ENCODE assay signal across 8 mouse cellular contexts in the genomic region with DNA sequence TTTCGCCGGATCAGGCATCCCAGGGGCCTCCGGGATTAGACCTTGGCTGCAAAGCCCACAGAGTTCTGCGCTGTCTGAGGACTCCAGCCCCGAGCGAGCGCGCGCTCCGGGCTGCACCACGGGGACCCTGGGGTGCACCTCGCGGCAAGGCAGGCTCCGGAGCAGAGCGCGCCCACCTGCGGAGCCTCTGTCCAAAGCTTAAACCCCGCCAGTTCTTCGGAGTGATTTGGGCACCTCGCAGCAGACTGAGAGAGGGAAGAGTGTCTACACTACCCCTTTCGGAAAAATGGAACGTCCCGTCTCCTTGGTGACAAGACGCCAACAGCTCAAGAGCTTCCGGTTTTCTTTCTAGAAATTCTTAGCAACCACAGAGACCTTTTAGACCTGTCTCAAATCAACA. TPM values are rescaled to one million over a fixed set of nuclear protein-coding genes. Genes with fewer than 3 reads are reported as not detected.
A peak's percentile ranks its signal among the peaks of the same experiment; 100 is the strongest.
DNase-seq lines count a peak whose midpoint lies in the region; ATAC-seq and TF ChIP-seq lines count a peak whose summit lies in the region.

TSS of gene Cfap77 (minus strand) at position 76 of the 400 bp plus-strand sequence.

- WGBS in embryonic facial prominence, embryonic 10.5 days = under 1% methylated on average over 25 of the region's 25 CpGs
- under 1% methylated on average over 25 of the region's 25 CpGs for WGBS in heart, embryonic 14.5 days
- under 1% methylated on average over 25 of the region's 25 CpGs for WGBS in lung, postnatal 0 days

- no peak for TF ChIP-seq CTCF in lung, postnatal 0 days (IDR thresholded peaks at IDR 0.05)

- H3K36me3 ChIP-seq in embryonic facial prominence, embryonic 10.5 days (replicated peaks) = no peaks in the 10 kb centered on the region
- no peaks in the 10 kb centered on the region for H3K36me3 ChIP-seq in heart, embryonic 14.5 days (ENCODE audit: control insufficient read depth, insufficient read depth, low read length)
- H3K36me3 ChIP-seq in lung, postnatal 0 days (ENCODE audit: insufficient read depth, low read length) = no peaks in the 10 kb centered on the region

- H3K4me3 ChIP-seq in embryonic facial prominence, embryonic 10.5 days = peak within 1 kb of the TSS; percentile 64
- peak within 1 kb of the TSS; percentile 53 to 60 for H3K4me3 ChIP-seq in heart, embryonic 14.5 days (ENCODE audit: control insufficient read depth in 1 of 2, insufficient read depth in 1 of 2, low read depth in 1 of 2, low read length in 2 of 2)
- peak within 1 kb of the TSS; percentile 48 for H3K4me3 ChIP-seq in lung, postnatal 0 days (ENCODE audit: low read depth, low read length)

- DNase-seq in A20 (ENCODE audit: low read depth, low spot score) = peak; percentile 90
- DNase-seq in NIH3T3 (ENCODE audit: low read depth) = peak; percentile 80
- peak; percentile 69 for DNase-seq in embryonic facial prominence, embryonic 10.5 days (ENCODE audit: low spot score)
- DNase-seq in kidney, postnatal 25 days = peak; percentile 64 to 67
- peak; percentile 85 for DNase-seq in lung, postnatal 0 days (ENCODE audit: low spot score)
- peak; percentile 45 for DNase-seq in ovary, postnatal 14 days (ENCODE audit: low spot score)
- peak; percentile 81 for DNase-seq in thymus, postnatal 4 days

- ATAC-seq in heart, embryonic 14.5 days (ENCODE audit: insufficient number of reproducible peaks, insufficient read depth, low FRiP score, low read depth) = peak; percentile 66; the same call in 1 of the 2 replicates
- peak; percentile 74 for ATAC-seq in lung, postnatal 0 days

- H3K9me3 ChIP-seq in embryonic facial prominence, embryonic 10.5 days = no peaks in the 10 kb centered on the region
- no peaks in the 10 kb centered on the region for H3K9me3 ChIP-seq in heart, embryonic 14.5 days (ENCODE audit: control insufficient read depth, low read length)
- H3K9me3 ChIP-seq in lung, postnatal 0 days (ENCODE audit: low read length) = no peaks in the 10 kb centered on the region

- H3K4me1 ChIP-seq in embryonic facial prominence, embryonic 10.5 days = peaks cover 11% of the 10 kb centered on the region
- peaks cover 5 to 10% of the 10 kb centered on the region in 2 experiments for H3K4me1 ChIP-seq in heart, embryonic 14.5 days (ENCODE audit: control insufficient read depth in 2 of 2, insufficient read depth in 2 of 2, low read length in 2 of 2)
- peaks cover 7% of the 10 kb centered on the region; the same call in 1 of the 2 replicates for H3K4me1 ChIP-seq in lung, postnatal 0 days (ENCODE audit: insufficient read depth, low read depth, low read length)

- peak within 1 kb of the TSS; percentile 87 for H3K27ac ChIP-seq in embryonic facial prominence, embryonic 10.5 days (replicated peaks)
- H3K27ac ChIP-seq in heart, embryonic 14.5 days (replicated peaks in 1 of 2; ENCODE audit: control insufficient read depth in 1 of 2, insufficient read depth in 1 of 2, low read depth in 2 of 2, low read length in 2 of 2) = peak within 1 kb of the TSS in 1 of 2 experiments; percentile 62; a peak in 2 of 4 replicates
- H3K27ac ChIP-seq in lung, postnatal 0 days (ENCODE audit: low read length) = peak within 1 kb of the TSS; percentile 51; the same call in 1 of the 2 replicates

- TF ChIP-seq EP300 in lung, postnatal 0 days (IDR thresholded peaks at IDR 0.05) = no peak

- peak within 1 kb of the TSS; percentile 93 for H3K4me2 ChIP-seq in heart, embryonic 14.5 days (ENCODE audit: low read length)
- H3K4me2 ChIP-seq in lung, postnatal 0 days (replicated peaks; ENCODE audit: low read depth, low read length) = peak within 1 kb of the TSS; percentile 85

- H3K27me3 ChIP-seq in embryonic facial prominence, embryonic 10.5 days (replicated peaks; ENCODE audit: low read depth, poor library complexity, severe bottlenecking) = peaks cover 81% of the 10 kb centered on the region
- no peaks in the 10 kb centered on the region; the same call in 1 of the 2 replicates for H3K27me3 ChIP-seq in heart, embryonic 14.5 days (ENCODE audit: control insufficient read depth, insufficient read depth, low read length)
- no peaks in the 10 kb centered on the region for H3K27me3 ChIP-seq in lung, postnatal 0 days (replicated peaks; ENCODE audit: insufficient read depth, low read length)

- H3K9ac ChIP-seq in heart, embryonic 14.5 days (ENCODE audit: low read length) = peak within 1 kb of the TSS; percentile 75
- H3K9ac ChIP-seq in lung, postnatal 0 days (replicated peaks; ENCODE audit: low read depth) = peak within 1 kb of the TSS; percentile 51; the same call in 1 of the 2 replicates

RNA-seq across cellular contexts. Expression of gene Cfap77, which starts in this region (rescaled TPM):
- polyA plus RNA-seq in embryonic facial prominence, embryonic 10.5 days (2016; fragmentation: Nextera tagmentation; extraction: Ambion mirVana) = 0.75 and 1.2 TPM in 2 replicates
- polyA plus RNA-seq in heart, embryonic 14.5 days (2014; fragmentation: Nextera tagmentation; extraction: Ambion mirVana) = 0.18 and 0.39 TPM in 2 replicates
- 1.2 and 1.8 TPM in 2 replicates for polyA plus RNA-seq in lung, postnatal 0 days (2015; fragmentation: Nextera tagmentation; extraction: Ambion mirVana)

Comparison
In these comparisons a context has a peak if more than half of its experiments do, and no peak if none do; other contexts are left out.
1. Peak in ATAC-seq, H3K4me3 ChIP-seq, H3K9ac ChIP-seq and H3K4me2 ChIP-seq in heart, embryonic 14.5 days; RNA of the gene not detected or under 1 TPM.